Mouse (Mus musculus) central nervous system, embryonic 18 days (tissue): Measurements from ENCODE around the gene Olfr1061. TPM values are rescaled to one million over a fixed set of nuclear protein-coding genes. Genes with fewer than 3 reads are reported as not detected.

Experiments used
- polyA plus RNA-seq: library from polyadenylated mRNA; depleted of rRNA; stranded (reverse); fragments of >200 nt; gene quantifications from 2 replicates; pipeline ENCODE4 v1.2.3, GENCODE M21; 2012; rRNA removed

Gene Olfr1061
- polyA plus RNA-seq = not detected in 2 replicates

DNA sequence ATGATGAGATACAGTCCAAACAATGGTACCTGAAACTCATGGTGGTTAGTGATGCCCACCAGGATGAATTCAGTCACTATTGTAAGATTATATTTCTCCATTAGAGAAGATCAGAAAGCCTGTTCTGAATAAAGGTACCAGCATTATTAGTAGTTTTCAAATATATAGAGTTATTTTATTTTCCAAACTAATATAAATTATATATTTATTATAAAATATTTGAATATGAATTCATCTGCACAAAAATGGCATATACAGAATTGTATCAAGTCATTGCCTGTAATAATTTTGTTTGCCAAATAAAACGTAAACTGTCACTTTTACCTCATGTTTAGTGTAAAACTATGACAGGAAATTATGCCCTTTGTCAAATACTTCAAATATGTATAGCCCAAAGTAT is at the start of gene Olfr1061:
Gene Olfr1061, minus strand, starts transcription at position 101 of the 400 bp plus-strand sequence.

DNA sequence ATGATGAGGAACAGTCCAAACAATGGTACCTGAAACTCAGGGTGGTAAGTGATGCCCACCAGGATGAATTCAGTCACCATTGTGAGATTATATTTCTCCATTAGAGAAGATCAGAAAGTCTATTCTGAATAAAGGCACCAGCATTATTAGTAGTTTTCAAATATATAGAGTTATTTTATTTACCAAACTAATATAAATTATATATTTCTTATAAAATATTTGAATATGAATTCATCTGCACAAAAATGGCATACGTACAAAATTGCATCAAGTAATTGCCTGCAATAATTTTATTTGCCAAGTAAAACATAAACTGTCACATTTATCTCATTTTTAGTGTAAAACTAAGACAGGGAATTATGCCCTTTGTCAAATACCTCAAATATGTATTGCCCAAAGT is 42.3 kb upstream of the Olfr1061 start, which contains the start of gene Olfr1066:
Gene Olfr1066, minus strand, starts transcription at position 101 of the 400 bp plus-strand sequence.

DNA sequence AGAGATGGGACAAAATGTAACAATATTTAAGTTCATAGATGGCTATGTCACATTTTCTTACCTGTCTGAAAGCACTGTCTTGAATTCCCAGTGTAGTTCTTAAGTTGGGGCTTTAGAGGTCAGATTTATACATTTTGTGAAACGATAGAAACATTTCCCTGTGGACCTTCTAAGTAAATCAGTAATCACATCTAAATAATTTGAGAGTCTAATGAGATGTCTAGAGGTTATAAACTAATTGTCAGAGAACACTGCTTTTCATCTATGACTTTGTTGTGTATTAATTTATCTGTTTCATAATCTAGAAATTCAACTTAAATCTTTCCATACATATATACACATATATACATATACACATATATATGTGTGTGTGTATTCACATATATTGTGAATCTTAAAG is 36.6 kb upstream of the Olfr1061 start, which contains the start of gene Olfr1065:
Gene Olfr1065, minus strand, starts transcription at position 101 of the 400 bp plus-strand sequence.

DNA sequence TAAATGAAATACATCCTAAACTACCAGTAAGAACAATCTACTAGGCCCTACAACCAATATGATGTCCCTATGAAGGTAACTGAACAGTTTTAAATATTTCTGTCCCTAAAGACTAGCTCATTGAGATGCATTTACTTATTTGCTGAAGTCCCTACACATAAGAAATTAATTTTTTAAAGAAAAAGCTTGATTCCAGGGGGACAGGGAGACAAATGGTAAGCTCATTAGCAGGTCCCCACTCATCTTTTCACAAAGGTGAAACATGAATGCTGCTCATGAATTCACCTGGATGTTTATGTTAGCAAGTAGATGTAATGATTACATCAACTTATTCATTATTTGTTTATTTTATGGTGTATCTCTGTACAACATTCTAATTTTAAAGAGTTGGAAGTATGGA is 12.8 kb upstream of the Olfr1061 start, which contains the start of gene Olfr1062:
Gene Olfr1062, minus strand, starts transcription at position 101 of the 400 bp plus-strand sequence.

DNA sequence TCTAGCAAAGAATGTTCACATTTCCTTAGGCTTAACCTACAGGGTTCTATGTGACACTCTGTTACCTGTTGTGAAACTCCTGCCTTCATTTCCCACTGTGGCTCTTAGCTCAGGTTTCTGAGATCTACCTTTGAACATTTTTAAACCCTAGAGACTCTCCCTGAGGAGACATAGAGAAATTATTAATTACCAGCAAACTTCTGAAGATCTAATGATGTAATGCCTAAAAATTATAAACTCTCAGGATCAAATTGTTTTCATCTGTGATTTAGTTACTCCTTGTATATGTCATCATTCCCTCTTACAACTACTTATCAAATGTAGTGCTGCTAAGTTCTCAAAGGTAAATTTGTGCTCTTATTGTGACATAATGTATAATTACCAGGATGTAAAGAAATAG is 25.4 kb downstream of the Olfr1061 start, which contains the start of gene Olfr1058:
Gene Olfr1058, minus strand, starts transcription at position 101 of the 400 bp plus-strand sequence.

DNA sequence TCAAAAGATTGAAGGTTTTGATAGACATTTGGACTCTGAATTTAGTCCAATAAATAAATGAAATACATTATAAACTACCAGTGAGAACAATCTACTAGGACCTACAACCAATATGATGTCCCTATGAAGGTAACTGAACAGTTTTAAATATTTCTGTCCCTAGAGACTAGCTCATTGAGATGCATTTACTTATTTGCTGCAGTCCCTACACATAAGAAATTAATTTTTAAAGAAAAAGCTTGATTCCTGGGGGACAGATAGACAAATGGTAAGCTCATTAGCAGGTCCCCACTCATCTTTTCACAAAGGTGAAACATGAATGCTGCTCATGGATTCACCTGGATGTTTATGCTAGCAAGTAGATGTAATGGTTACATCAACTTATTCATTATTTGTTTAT is 35.6 kb downstream of the Olfr1061 start, which contains the start of gene Olfr1057:
Gene Olfr1057, minus strand, starts transcription at position 101 of the 400 bp plus-strand sequence.

Other genes with a start within 250 kb of the Olfr1061 start
- not detected in 2 replicates for gene Olfr1043, start 246.5 kb downstream of the Olfr1061 start, polyA plus RNA-seq
- not detected in 2 replicates for gene Olfr1044, start 236.2 kb downstream of the Olfr1061 start, polyA plus RNA-seq
- gene Olfr52, start 228.4 kb downstream of the Olfr1061 start, polyA plus RNA-seq = not detected in 2 replicates
- not detected in 2 replicates for gene Olfr1045, start 211.0 kb downstream of the Olfr1061 start, polyA plus RNA-seq
- gene Olfr1046, start 194.7 kb downstream of the Olfr1061 start, polyA plus RNA-seq = not detected in 2 replicates
- not detected in 2 replicates for gene Olfr1047, start 182.6 kb downstream of the Olfr1061 start, polyA plus RNA-seq
- not detected in 2 replicates for gene Olfr1048, start 173.8 kb downstream of the Olfr1061 start, polyA plus RNA-seq
- not detected in 2 replicates for gene Olfr1049, start 155.7 kb downstream of the Olfr1061 start, polyA plus RNA-seq
- gene Olfr1051, start 135.0 kb downstream of the Olfr1061 start, polyA plus RNA-seq = not detected in 2 replicates
- gene Olfr1052, start 121.6 kb downstream of the Olfr1061 start, polyA plus RNA-seq = not detected in 2 replicates
- gene Olfr1053, start 98.8 kb downstream of the Olfr1061 start, polyA plus RNA-seq = not detected in 2 replicates
- not detected in 2 replicates for gene Olfr1054, start 78.6 kb downstream of the Olfr1061 start, polyA plus RNA-seq
- gene Olfr1055, start 63.8 kb downstream of the Olfr1061 start, polyA plus RNA-seq = not detected in 2 replicates
- gene Olfr1056, start 51.6 kb downstream of the Olfr1061 start, polyA plus RNA-seq = not detected in 2 replicates
- gene Olfr1057, start 35.7 kb downstream of the Olfr1061 start, polyA plus RNA-seq = not detected in 2 replicates
- not detected in 2 replicates for gene Olfr1058, start 25.5 kb downstream of the Olfr1061 start, polyA plus RNA-seq
- gene Olfr1062, start 12.7 kb upstream of the Olfr1061 start, polyA plus RNA-seq = not detected in 2 replicates
- not detected in 2 replicates for gene Olfr1065, start 36.5 kb upstream of the Olfr1061 start, polyA plus RNA-seq
- gene Olfr1066, start 42.2 kb upstream of the Olfr1061 start, polyA plus RNA-seq = not detected in 2 replicates
- gene Olfr228, start 73.3 kb upstream of the Olfr1061 start, polyA plus RNA-seq = not detected in 2 replicates
- gene Olfr1076, start 94.4 kb upstream of the Olfr1061 start, polyA plus RNA-seq = not detected in 2 replicates
- not detected in 2 replicates for gene Olfr1079, start 128.4 kb upstream of the Olfr1061 start, polyA plus RNA-seq
- not detected in 2 replicates for gene Olfr1080, start 144.2 kb upstream of the Olfr1061 start, polyA plus RNA-seq
- gene Olfr1082, start 184.9 kb upstream of the Olfr1061 start, polyA plus RNA-seq = not detected in 2 replicates
- not detected in 2 replicates for gene Olfr1084, start 225.7 kb upstream of the Olfr1061 start, polyA plus RNA-seq
- not detected in 2 replicates for gene Olfr1085, start 248.0 kb upstream of the Olfr1061 start, polyA plus RNA-seq